Mouse (Mus musculus) CH12.LX (cell line): ENCODE data around the gene Dnaaf1. TPM values are rescaled to one million over a fixed set of nuclear protein-coding genes. Genes with fewer than 3 reads are reported as not detected.

Experiments used
- DNase-seq: peaks from one replicate; pipeline ENCODE4 v3.0.0-alpha.2; 2013; ENCODE audit errors: extremely low read depth
- H3K27ac ChIP-seq: 2 replicates; pipeline ENCODE4 v1.5.1; 2012; ENCODE audit warnings: low read depth, mild to moderate bottlenecking, control low read depth, moderate library complexity; ENCODE audit not compliant: insufficient read depth
- H3K27me3 ChIP-seq: replicated peaks from 2 replicates; pipeline ENCODE3; 2012; ENCODE audit warnings: inconsistent platforms
- H3K36me3 ChIP-seq, 2 experiments: replicated peaks in 1 of 2; 2 replicates each; pipeline versions ENCODE3 to v1.6.1; 2012; ENCODE audit warnings: inconsistent platforms in 1 of 2, low read length in 1 of 2, mild to moderate bottlenecking in 1 of 2, mixed read lengths in 1 of 2, moderate library complexity in 1 of 2; ENCODE audit not compliant: control insufficient read depth in 1 of 2, insufficient read depth in 1 of 2
- H3K4me1 ChIP-seq, 2 experiments: 2 replicates each; pipeline ENCODE4 v1.6.1; 2012; ENCODE audit warnings: inconsistent platforms in 1 of 2, moderate library complexity in 1 of 2; ENCODE audit not compliant: insufficient read depth in 2 of 2, control insufficient read depth in 1 of 2
- H3K4me2 ChIP-seq: 2 replicates; pipeline ENCODE4 v1.6.1; 2012; ENCODE audit warnings: low read depth, mild to moderate bottlenecking, control low read depth; ENCODE audit not compliant: poor library complexity, insufficient read depth, severe bottlenecking
- H3K4me3 ChIP-seq, 3 experiments: fragments of 150-350 bp in 1 of 3; sonication (generic) in 1 of 3; replicated peaks in 1 of 3; 2 replicates each; pipeline versions ENCODE3 to v1.5.1; 2011 to 2012; ENCODE audit warnings: low read depth in 2 of 3, low read length in 2 of 3, mild to moderate bottlenecking in 2 of 3, moderate library complexity in 2 of 3, control low read depth in 1 of 3, improper control_type of control experiment in 1 of 3, inconsistent platforms in 1 of 3, mixed read lengths in 1 of 3; ENCODE audit not compliant: poor library complexity in 1 of 3
- H3K79me2 ChIP-seq: replicated peaks from 2 replicates; pipeline ENCODE4 v1.6.1; 2012; ENCODE audit warnings: mild to moderate bottlenecking, moderate library complexity; ENCODE audit not compliant: control insufficient read depth, poor library complexity, insufficient read depth, severe bottlenecking; ENCODE audit errors: extremely low read depth
- H3K9ac ChIP-seq: 2 replicates; pipeline ENCODE4 v1.6.1; 2012; ENCODE audit warnings: low read depth, mild to moderate bottlenecking, control low read depth, moderate library complexity; ENCODE audit not compliant: insufficient read depth
- H3K9me3 ChIP-seq: replicated peaks from 2 replicates; pipeline ENCODE3; 2012; ENCODE audit warnings: low read length, inconsistent platforms, mixed read lengths
- CHD1 ChIP-seq: IDR thresholded peaks from 2 replicates; pipeline ENCODE4 v1.6.1; 2012; ENCODE audit warnings: low read depth, low read length, improper control_type of control experiment, inconsistent platforms
- CTCF ChIP-seq, 2 experiments: IDR thresholded peaks in 1 of 2; conservative IDR thresholded peaks in 1 of 2; 2 replicates each; pipeline ENCODE4 v1.5.1; 2011 to 2012; ENCODE audit warnings: low read depth in 2 of 2, low read length in 2 of 2, improper control_type of control experiment in 1 of 2, inconsistent platforms in 1 of 2, mild to moderate bottlenecking in 1 of 2, moderate library complexity in 1 of 2
- E2F4 ChIP-seq: IDR thresholded peaks from 2 replicates; pipeline ENCODE4 v1.6.1; 2011; ENCODE audit warnings: low read depth, low read length, improper control_type of control experiment; ENCODE audit not compliant: insufficient replicate concordance
- ELF1 ChIP-seq: IDR thresholded peaks from 2 replicates; pipeline ENCODE4 v1.6.1; 2014; ENCODE audit warnings: low read depth, mild to moderate bottlenecking, inconsistent platforms, low read length, improper control_type of control experiment
- ETS1 ChIP-seq: conservative IDR thresholded peaks from 2 replicates; pipeline ENCODE4 v1.6.1; 2012; ENCODE audit warnings: low read depth, mild to moderate bottlenecking, inconsistent platforms, low read length, improper control_type of control experiment, moderate library complexity
- GABPA ChIP-seq: IDR thresholded peaks from 2 replicates; pipeline ENCODE4 v1.6.1; 2012; ENCODE audit warnings: low read depth, low read length, improper control_type of control experiment, inconsistent platforms; ENCODE audit not compliant: insufficient replicate concordance
- HCFC1 ChIP-seq: IDR thresholded peaks from 2 replicates; pipeline ENCODE4 v1.6.1; 2012; ENCODE audit warnings: low read depth, mild to moderate bottlenecking, inconsistent platforms, low read length, improper control_type of control experiment
- IRF4 ChIP-seq: IDR thresholded peaks from 2 replicates; pipeline ENCODE4 v1.6.1; 2014; ENCODE audit warnings: low read depth, mild to moderate bottlenecking, inconsistent platforms, low read length, improper control_type of control experiment
- JUND ChIP-seq: conservative IDR thresholded peaks from 2 replicates; pipeline ENCODE4 v1.6.1; 2011; ENCODE audit warnings: low read depth, low read length, improper control_type of control experiment
- KAT2A ChIP-seq: IDR thresholded peaks from 2 replicates; pipeline ENCODE4 v1.6.1; 2012; ENCODE audit warnings: low read length, improper control_type of control experiment, inconsistent platforms; ENCODE audit not compliant: insufficient replicate concordance
- MAX ChIP-seq: IDR thresholded peaks from 2 replicates; pipeline ENCODE4 v1.6.1; 2011; ENCODE audit warnings: low read length, improper control_type of control experiment
- MAZ ChIP-seq: IDR thresholded peaks from 2 replicates; pipeline ENCODE4 v1.6.1; 2012; ENCODE audit warnings: low read depth, mild to moderate bottlenecking, inconsistent platforms, low read length, improper control_type of control experiment, moderate library complexity
- MEF2A ChIP-seq: IDR thresholded peaks from 2 replicates; pipeline ENCODE4 v1.6.1; 2014; ENCODE audit warnings: low read depth, mild to moderate bottlenecking, inconsistent platforms, low read length, improper control_type of control experiment, borderline replicate concordance
- NELFE ChIP-seq: IDR thresholded peaks from 2 replicates; pipeline ENCODE4 v1.6.1; 2011; ENCODE audit warnings: low read depth, low read length, improper control_type of control experiment
- NRF1 ChIP-seq: IDR thresholded peaks from 2 replicates; pipeline ENCODE4 v1.6.1; 2014; ENCODE audit warnings: low read depth, mild to moderate bottlenecking, inconsistent platforms, low read length, improper control_type of control experiment, moderate library complexity
- PAX5 ChIP-seq: IDR thresholded peaks from 2 replicates; pipeline ENCODE4 v1.6.1; 2012; ENCODE audit warnings: low read length, inconsistent platforms, mixed read lengths
- POLR2A ChIP-seq: IDR thresholded peaks from 2 replicates; pipeline ENCODE4 v1.6.1; 2011; ENCODE audit warnings: low read depth, mild to moderate bottlenecking, improper control_type of control experiment, low read length
- POLR2AphosphoS2 ChIP-seq: IDR thresholded peaks from 2 replicates; pipeline ENCODE4 v1.6.1; 2011; ENCODE audit warnings: low read depth, low read length, improper control_type of control experiment
- RAD21 ChIP-seq: IDR thresholded peaks from 2 replicates; pipeline ENCODE4 v1.6.1; 2011; ENCODE audit warnings: low read depth, mild to moderate bottlenecking, low read length, improper control_type of control experiment, moderate library complexity
- SIN3A ChIP-seq: IDR thresholded peaks from 2 replicates; pipeline ENCODE4 v1.6.1; 2012; ENCODE audit warnings: low read length, improper control_type of control experiment, inconsistent platforms
- TBP ChIP-seq: conservative IDR thresholded peaks from 2 replicates; pipeline ENCODE4 v1.6.1; 2011; ENCODE audit warnings: low read depth, low read length, improper control_type of control experiment
- TCF12 ChIP-seq: IDR thresholded peaks from 2 replicates; pipeline ENCODE4 v1.6.1; 2014; ENCODE audit warnings: low read depth, mild to moderate bottlenecking, inconsistent platforms, low read length, improper control_type of control experiment
- UBTF ChIP-seq: IDR thresholded peaks from 2 replicates; pipeline ENCODE4 v1.6.1; 2012; ENCODE audit warnings: low read depth, mild to moderate bottlenecking, inconsistent platforms, low read length, improper control_type of control experiment, moderate library complexity
- USF1 ChIP-seq: IDR thresholded peaks from 2 replicates; pipeline ENCODE4 v1.6.1; 2014; ENCODE audit warnings: low read depth, mild to moderate bottlenecking, inconsistent platforms, low read length, improper control_type of control experiment
- ZC3H11A ChIP-seq: IDR thresholded peaks from 2 replicates; pipeline ENCODE4 v1.6.1; 2012; ENCODE audit warnings: low read depth, mild to moderate bottlenecking, inconsistent platforms, low read length, improper control_type of control experiment
- ZKSCAN1 ChIP-seq: IDR thresholded peaks from 2 replicates; pipeline ENCODE4 v1.6.1; 2012; ENCODE audit warnings: low read depth, inconsistent platforms, low read length, improper control_type of control experiment, borderline replicate concordance
- ZMIZ1 ChIP-seq: IDR thresholded peaks from 2 replicates; pipeline ENCODE4 v1.6.1; 2012; ENCODE audit warnings: low read depth, mild to moderate bottlenecking, inconsistent platforms, low read length, improper control_type of control experiment
- ZNF384 ChIP-seq: IDR thresholded peaks from 2 replicates; pipeline ENCODE4 v1.6.1; 2012; ENCODE audit warnings: low read depth, low read length, improper control_type of control experiment, inconsistent platforms
- dilution Hi-C: fragments of 300-500 bp; cut with MboI; formaldehyde crosslinking; loops from 2 replicates; pipeline ENCODE4 v1.14.3; 2020; ENCODE audit warnings: low sequenced_read_pairs; ENCODE audit not compliant: extremely low pct_unique_long_range_greater_than_20kb, extremely low pct_ligation_motif_present
- in situ Hi-C: fragments of 300-500 bp; cut with MboI; formaldehyde crosslinking; loops from 3 replicates; pipeline ENCODE4 v1.14.3; 2019; ENCODE audit warnings: low sequenced_read_pairs, low pct_ligation_motif_present, low pct_unique_long_range_greater_than_20kb, mixed read lengths
- polyA plus RNA-seq: library from polyadenylated mRNA; unstranded; fragments of >175 nt; gene quantifications from 2 replicates; pipeline ENCODE4 v1.2.1, GENCODE M21; 2012; ENCODE audit warnings: low read depth; ENCODE audit not compliant: insufficient read length
- total RNA-seq, 2 experiments: library from RNA; depleted of rRNA; stranded (reverse); fragments of 300-350 nt in 1 of 2; fragments of >200 nt in 1 of 2; gene quantifications; 2 replicates each; pipeline ENCODE4 v1.2.3; 2012 to 2014

The Dnaaf1 gene
- total and polyA plus RNA-seq, 3 experiments, result 0.25 TPM; not detected in 2

GRCm38 (mm10) chr8:119557821-119558602 is 17.0 kb upstream of the Dnaaf1 start:
- H3K4me1 ChIP-seq, result peaks cover 3 to 43% of the 10 kb centered on the region in 2 experiments; a peak in 3 of 4 replicates
- no peaks in the 10 kb centered on the region for H3K27me3 ChIP-seq
- peak; percentile 70 for DNase-seq
- dilution Hi-C loops (no loop called here), in situ Hi-C loops (loop anchor here (5.0 kb wide), 1 partner anchor 44 kb away; no protein-coding TSS in a partner anchor)
- peaks cover 50% of the 10 kb centered on the region for H3K79me2 ChIP-seq
- H3K4me3 ChIP-seq, result peak overlapping the region; percentile 76 to 96 (median 91)
- peak overlapping the region; percentile 99 for H3K9ac ChIP-seq
- H3K9me3 ChIP-seq, result no peaks in the 10 kb centered on the region
- H3K36me3 ChIP-seq, result peaks cover 9 to 44% of the 10 kb centered on the region in 2 experiments
- H3K27ac ChIP-seq, result peak overlapping the region; percentile 70
- no peak; the same call in 1 of the 2 replicates for TF ChIP-seq MEF2A
- TF ChIP-seq TCF12, result peak; percentile 43
- no peak for TF ChIP-seq ZMIZ1
- TF ChIP-seq UBTF, result peak; percentile 76; the same call in 1 of the 2 replicates
- peak; percentile 98 for TF ChIP-seq NRF1
- 0 out of 2 replicates have a peak, but pooled peaks have one; percentile 1 for TF ChIP-seq MAX
- TF ChIP-seq, all 38 proteins: peak for 4
- peak overlapping the region; percentile 95 for H3K4me2 ChIP-seq

GRCm38 (mm10) chr8:119558603-119559401 is 16.2 kb upstream of the Dnaaf1 start, which contains the start of gene Mbtps1:
Mbtps1 (minus strand) TSS chr8:119558735.
- H3K9me3 ChIP-seq, result no peaks in the 10 kb centered on the region
- peak within 1 kb of the TSS; percentile 70 for H3K27ac ChIP-seq
- H3K4me3 ChIP-seq, result peak within 1 kb of the TSS; percentile 76 to 96 (median 91)
- peak within 1 kb of the TSS; percentile 99 for H3K9ac ChIP-seq
- in situ Hi-C loops (loop anchor here (5.0 kb wide), 1 partner anchor 43 kb away; no protein-coding TSS in a partner anchor), dilution Hi-C loops (no loop called here)
- H3K36me3 ChIP-seq, result peaks cover 12 to 47% of the 10 kb centered on the region in 2 experiments
- no peaks in the 10 kb centered on the region for H3K27me3 ChIP-seq
- H3K4me1 ChIP-seq, result peaks cover 3 to 39% of the 10 kb centered on the region in 2 experiments; a peak in 3 of 4 replicates
- DNase-seq, result peak; percentile 93
- H3K4me2 ChIP-seq, result peak within 1 kb of the TSS; percentile 95
- H3K79me2 ChIP-seq, result peaks cover 44% of the 10 kb centered on the region
- TF ChIP-seq MEF2A (no peak; the same call in 1 of the 2 replicates), POLR2AphosphoS2 (0 out of 2 replicates have a peak, but pooled peaks have one; percentile 53), GABPA (no peak), PAX5 (no peak), ZC3H11A (no peak), E2F4 (no peak), SIN3A (peak; percentile 81), CHD1 (no peak), JUND (no peak), ELF1 (0 out of 2 replicates have a peak, but pooled peaks have one; percentile 9), MAZ (peak; percentile 73), ETS1 (no peak), TCF12 (peak; percentile 44), ZKSCAN1 (no peak), IRF4 (peak; percentile 49), TBP (peak; percentile 98), RAD21 (no peak), CTCF (conservative IDR thresholded peaks at IDR 0.05 in 1 of 2, IDR thresholded peaks at IDR 0.05 in 1 of 2; ENCODE audit: low read depth in 2 of 2, low read length in 2 of 2) (no peak), KAT2A (peak; percentile 54; the same call in 1 of the 2 replicates), MAX (peak; percentile 46; the same call in 1 of the 2 replicates), USF1 (no peak), POLR2A (peak; percentile 98), HCFC1 (peak; percentile 80), NELFE (peak; percentile 97), ZNF384 (no peak)
